In the genomic region with DNA sequence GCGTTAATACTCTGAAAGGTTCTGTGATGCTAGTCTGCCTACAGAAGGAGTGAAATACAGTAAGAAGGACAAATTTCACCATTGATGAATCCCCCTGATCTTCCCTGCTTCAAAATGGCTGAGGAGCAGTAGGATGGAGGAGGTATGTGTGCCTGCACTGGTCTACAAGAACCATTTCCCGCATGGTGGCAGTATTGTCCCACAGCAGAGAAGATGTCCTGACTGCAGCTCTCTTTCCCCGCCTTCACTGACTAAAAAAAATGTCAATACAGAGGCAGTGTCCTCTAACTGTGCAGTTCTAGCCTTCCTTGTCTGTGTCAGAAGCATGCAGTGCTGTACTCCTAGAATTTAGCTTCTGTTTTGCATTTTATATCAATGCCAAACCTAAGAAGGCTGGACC, we compare ENCODE assay signal across 8 mouse cellular contexts.
A peak's percentile ranks its signal among the peaks of the same experiment; 100 is the strongest.
DNase-seq lines count a peak whose midpoint lies in the region; ATAC-seq and TF ChIP-seq lines count a peak whose summit lies in the region.
"Not testable (repeated sequence)": the region's sequence is repeated elsewhere in the genome, so short reads cannot be mapped to it uniquely, and the experiment has no call there.

No protein-coding gene starts in this region.

- peak; percentile 75 for TF ChIP-seq CTCF in lung, postnatal 0 days (IDR thresholded peaks at IDR 0.05)
- TF ChIP-seq CTCF in stomach, postnatal 0 days (IDR thresholded peaks at IDR 0.05; ENCODE audit: low read depth), result peak; percentile 75

- WGBS in embryonic facial prominence, embryonic 11.5 days, result 79% methylated on average over 3 of the region's 3 CpGs
- 62% methylated on average over 3 of the region's 3 CpGs for WGBS in hindbrain, embryonic 15.5 days
- WGBS in limb, embryonic 10.5 days, result 78% methylated on average over 3 of the region's 3 CpGs
- 70% methylated on average over 3 of the region's 3 CpGs for WGBS in lung, postnatal 0 days
- WGBS in neural tube, embryonic 11.5 days, result 62% methylated on average over 3 of the region's 3 CpGs
- 74% methylated on average over 3 of the region's 3 CpGs for WGBS in stomach, postnatal 0 days

- not testable (repeated sequence) for H3K4me2 ChIP-seq in embryonic facial prominence, embryonic 11.5 days (ENCODE audit: low read depth, low read length); lung, postnatal 0 days (replicated peaks; ENCODE audit: low read depth, low read length); neural tube, embryonic 11.5 days (ENCODE audit: low read depth); stomach, postnatal 0 days (replicated peaks; ENCODE audit: low read depth)
- peak overlapping the region; percentile 46 for H3K4me2 ChIP-seq in hindbrain, embryonic 15.5 days

- not testable (repeated sequence) for H3K9me3 ChIP-seq in embryonic facial prominence, embryonic 11.5 days (replicated peaks; ENCODE audit: control insufficient read depth, low read length); hindbrain, embryonic 15.5 days; limb, embryonic 10.5 days (replicated peaks); lung, postnatal 0 days (ENCODE audit: low read length); neural tube, embryonic 11.5 days (ENCODE audit: control insufficient read depth, low read length); stomach, postnatal 0 days (ENCODE audit: control insufficient read depth, low read length)

- peak; percentile 87 for DNase-seq in MN1 (ENCODE audit: low spot score)
- peak; percentile 75 for DNase-seq in embryonic facial prominence, embryonic 11.5 days (ENCODE audit: low spot score)
- DNase-seq in gastrocnemius, postnatal 25 days, result peak; percentile 86
- DNase-seq in limb, embryonic 10.5 days (ENCODE audit: low spot score), result peak; percentile 62
- DNase-seq in lung, postnatal 0 days (ENCODE audit: low spot score), result peak; percentile 69
- DNase-seq in neural tube, embryonic 11.5 days (ENCODE audit: low spot score), result peak; percentile 73
- DNase-seq in stomach, postnatal 0 days (ENCODE audit: low spot score), result peak; percentile 54

- H3K36me3 ChIP-seq in embryonic facial prominence, embryonic 11.5 days (replicated peaks; ENCODE audit: control insufficient read depth, insufficient read depth, low read depth, low read length); hindbrain, embryonic 15.5 days; lung, postnatal 0 days (ENCODE audit: insufficient read depth, low read length); neural tube, embryonic 11.5 days (ENCODE audit: control insufficient read depth, insufficient read depth, low read length); stomach, postnatal 0 days (ENCODE audit: control insufficient read depth, insufficient read depth, low read length): not testable (repeated sequence)
- peaks cover 52% of the 10 kb centered on the region for H3K36me3 ChIP-seq in limb, embryonic 10.5 days

- not testable (repeated sequence) for H3K27me3 ChIP-seq in embryonic facial prominence, embryonic 11.5 days (ENCODE audit: control insufficient read depth, insufficient read depth, low read length); hindbrain, embryonic 15.5 days; limb, embryonic 10.5 days (ENCODE audit: low read depth, poor library complexity, severe bottlenecking); lung, postnatal 0 days (replicated peaks; ENCODE audit: insufficient read depth, low read length); neural tube, embryonic 11.5 days (ENCODE audit: control insufficient read depth, insufficient read depth, low read length); stomach, postnatal 0 days (ENCODE audit: control insufficient read depth, insufficient read depth, low read length)

- not testable (repeated sequence) for H3K4me1 ChIP-seq in embryonic facial prominence, embryonic 11.5 days (ENCODE audit: control insufficient read depth, insufficient read depth, low read length); hindbrain, embryonic 15.5 days (replicated peaks); limb, embryonic 10.5 days; lung, postnatal 0 days (ENCODE audit: insufficient read depth, low read depth, low read length); neural tube, embryonic 11.5 days (ENCODE audit: control insufficient read depth, insufficient read depth, low read length); stomach, postnatal 0 days (replicated peaks; ENCODE audit: control insufficient read depth, insufficient read depth)

- TF ChIP-seq EP300 in lung, postnatal 0 days (IDR thresholded peaks at IDR 0.05); stomach, postnatal 0 days (optimal IDR thresholded peaks at IDR 0.05): not testable (repeated sequence)

- not testable (repeated sequence) for ATAC-seq in embryonic facial prominence, embryonic 11.5 days (replicated peaks; ENCODE audit: insufficient number of reproducible peaks, low FRiP score, low TSS enrichment, low read depth); hindbrain, embryonic 15.5 days (ENCODE audit: low FRiP score, low read depth)
- ATAC-seq in lung, postnatal 0 days, result peak; percentile 73
- peak; percentile 38; the same call in 1 of the 2 replicates for ATAC-seq in neural tube, embryonic 11.5 days (ENCODE audit: insufficient read depth, low FRiP score, low TSS enrichment)
- peak; percentile 73 for ATAC-seq in stomach, postnatal 0 days (ENCODE audit: low FRiP score, low TSS enrichment)

- not testable (repeated sequence) for H3K9ac ChIP-seq in embryonic facial prominence, embryonic 11.5 days (replicated peaks; ENCODE audit: low read length); lung, postnatal 0 days (replicated peaks; ENCODE audit: low read depth); neural tube, embryonic 11.5 days (ENCODE audit: low read length); stomach, postnatal 0 days (ENCODE audit: low read length)
- H3K9ac ChIP-seq in hindbrain, embryonic 15.5 days, result 0 out of 2 replicates have a peak overlapping the region, but pooled peaks have one; percentile 4

- H3K27ac ChIP-seq in embryonic facial prominence, embryonic 11.5 days (replicated peaks; ENCODE audit: low read depth, low read length); lung, postnatal 0 days (ENCODE audit: low read length); neural tube, embryonic 11.5 days (ENCODE audit: low read depth, low read length); stomach, postnatal 0 days (replicated peaks): not testable (repeated sequence)
- peak overlapping the region; percentile 68 for H3K27ac ChIP-seq in hindbrain, embryonic 15.5 days (replicated peaks)
- peak overlapping the region; percentile 73 for H3K27ac ChIP-seq in limb, embryonic 10.5 days

- 0 out of 2 replicates have a peak overlapping the region, but pooled peaks have one; percentile 3 for H3K4me3 ChIP-seq in embryonic facial prominence, embryonic 11.5 days (ENCODE audit: low read depth, low read length)
- peak overlapping the region; percentile 27 for H3K4me3 ChIP-seq in hindbrain, embryonic 15.5 days
- H3K4me3 ChIP-seq in limb, embryonic 10.5 days, result peak overlapping the region; percentile 35
- H3K4me3 ChIP-seq in lung, postnatal 0 days (ENCODE audit: low read depth, low read length), result peak overlapping the region; percentile 28
- 0 out of 2 replicates have a peak overlapping the region, but pooled peaks have one; percentile 10 for H3K4me3 ChIP-seq in neural tube, embryonic 11.5 days (ENCODE audit: low read depth, low read length)
- peak overlapping the region; percentile 6; the same call in 1 of the 2 replicates for H3K4me3 ChIP-seq in stomach, postnatal 0 days (ENCODE audit: low read depth, low read length)
